In genomic region chr15:77358320-77359040, GRCm38 (mm10) we compare ENCODE assay signal across 8 mouse cellular contexts. TPM values are rescaled to one million over a fixed set of nuclear protein-coding genes. Genes with fewer than 3 reads are reported as not detected.
DNase-seq lines count a peak whose midpoint lies in the region; ATAC-seq and TF ChIP-seq lines count a peak whose summit lies in the region.

No protein-coding gene starts in this region.

- H3K27ac ChIP-seq in embryonic facial prominence, embryonic 14.5 days (replicated peaks; ENCODE audit: low read depth, low read length): peak overlapping the region; percentile 95
- peak overlapping the region; percentile 86 for H3K27ac ChIP-seq in heart, embryonic 10.5 days
- peak overlapping the region; percentile 75 for H3K27ac ChIP-seq in kidney, embryonic 15.5 days

- no peaks in the 10 kb centered on the region for H3K27me3 ChIP-seq in embryonic facial prominence, embryonic 14.5 days (replicated peaks; ENCODE audit: control insufficient read depth, insufficient read depth, low read length)
- no peaks in the 10 kb centered on the region for H3K27me3 ChIP-seq in heart, embryonic 10.5 days (ENCODE audit: insufficient read depth, poor library complexity, severe bottlenecking)
- H3K27me3 ChIP-seq in kidney, embryonic 15.5 days: peaks cover 2% of the 10 kb centered on the region; the same call in 1 of the 2 replicates
- no peaks in the 10 kb centered on the region for H3K27me3 ChIP-seq in myocyte (ENCODE audit: control insufficient read depth, insufficient read depth, insufficient read length)

- H3ac ChIP-seq in myocyte (ENCODE audit: control insufficient read depth, insufficient read length): no peak overlapping the region

- no peaks in the 10 kb centered on the region for H3K36me3 ChIP-seq in embryonic facial prominence, embryonic 14.5 days (ENCODE audit: control insufficient read depth, insufficient read depth, low read length)
- no peaks in the 10 kb centered on the region for H3K36me3 ChIP-seq in heart, embryonic 10.5 days
- no peaks in the 10 kb centered on the region for H3K36me3 ChIP-seq in kidney, embryonic 15.5 days
- H3K36me3 ChIP-seq in myocyte (ENCODE audit: control insufficient read depth, insufficient read depth): no peaks in the 10 kb centered on the region

- peaks cover 23% of the 10 kb centered on the region for H3K4me1 ChIP-seq in embryonic facial prominence, embryonic 14.5 days (ENCODE audit: control insufficient read depth, insufficient read depth, low read length)
- peaks cover 60% of the 10 kb centered on the region for H3K4me1 ChIP-seq in heart, embryonic 10.5 days
- peaks cover 41% of the 10 kb centered on the region for H3K4me1 ChIP-seq in kidney, embryonic 15.5 days

- H3K79me2 ChIP-seq in myocyte (ENCODE audit: control insufficient read depth, insufficient read depth): no peaks in the 10 kb centered on the region

- TF ChIP-seq POLR2A in myocyte (IDR thresholded peaks at IDR 0.05; ENCODE audit: insufficient read length, low read depth): no peak

- H3K4me2 ChIP-seq in embryonic facial prominence, embryonic 14.5 days (ENCODE audit: low read depth, low read length): peak overlapping the region; percentile 49
- H3K4me2 ChIP-seq in kidney, embryonic 15.5 days: peak overlapping the region; percentile 75
- H3K4me2 ChIP-seq in myocyte (ENCODE audit: low read depth): peak overlapping the region; percentile 80

- 3% methylated on average over 22 of the region's 29 CpGs for WGBS in embryonic facial prominence, embryonic 14.5 days
- WGBS in heart, embryonic 10.5 days: 8% methylated on average over 29 of the region's 29 CpGs
- WGBS in kidney, embryonic 15.5 days: 3% methylated on average over 29 of the region's 29 CpGs

- DNase-seq in 3134 (ENCODE audit: extremely low read depth, insufficient read length, low spot score) (peak; percentile 76), liver (peak; percentile 80)
- peak; percentile 49 to 63 for DNase-seq in adrenal gland, postnatal 4 days (ENCODE audit: low spot score in 2 of 2)
- DNase-seq in embryonic facial prominence, embryonic 14.5 days (ENCODE audit: low spot score): peak; percentile 98
- peak; percentile 93 for DNase-seq in heart, embryonic 10.5 days (ENCODE audit: low spot score)
- peak; percentile 49 to 78 for DNase-seq in spleen, postnatal 4 days (ENCODE audit: low spot score in 2 of 2)

- H3K9ac ChIP-seq in embryonic facial prominence, embryonic 14.5 days (ENCODE audit: low read depth, low read length): peak overlapping the region; percentile 57
- H3K9ac ChIP-seq in kidney, embryonic 15.5 days: peak overlapping the region; percentile 48

- H3K4me3 ChIP-seq in embryonic facial prominence, embryonic 14.5 days (ENCODE audit: low read depth, low read length): peak overlapping the region; percentile 21
- H3K4me3 ChIP-seq in heart, embryonic 10.5 days: peak overlapping the region; percentile 50
- peak overlapping the region; percentile 41 for H3K4me3 ChIP-seq in kidney, embryonic 15.5 days (replicated peaks)
- peak overlapping the region; percentile 13 for H3K4me3 ChIP-seq in myocyte

- peak; percentile 96 for ATAC-seq in embryonic facial prominence, embryonic 14.5 days (ENCODE audit: low read depth)
- peak; percentile 84 for ATAC-seq in kidney, embryonic 15.5 days (replicated peaks; ENCODE audit: low FRiP score)

- H3K9me3 ChIP-seq in embryonic facial prominence, embryonic 14.5 days (ENCODE audit: control insufficient read depth, low read length): no peaks in the 10 kb centered on the region
- no peaks in the 10 kb centered on the region for H3K9me3 ChIP-seq in heart, embryonic 10.5 days
- H3K9me3 ChIP-seq in kidney, embryonic 15.5 days (replicated peaks): no peaks in the 10 kb centered on the region

TF ChIP-seq in myocyte, 11 proteins besides CTCF, POLR2A, EP300 and RAD21:
- peak in 2 of 3 experiments; percentile 83 for TF ChIP-seq MYOG (IDR thresholded peaks at IDR 0.05; ENCODE audit: control insufficient read depth in 1 of 3, insufficient read depth in 1 of 3, insufficient read length in 2 of 3, low read depth in 2 of 3)
- no peak for TF ChIP-seq TCF3 (IDR thresholded peaks at IDR 0.05; ENCODE audit: insufficient read length, low read depth)
- TF ChIP-seq USF1 (IDR thresholded peaks at IDR 0.05; ENCODE audit: low read depth): no peak
- TF ChIP-seq POLR2AphosphoS2 (IDR thresholded peaks at IDR 0.05; ENCODE audit: insufficient read length, low read depth): peak; percentile 25
- TF ChIP-seq MAX (IDR thresholded peaks at IDR 0.05; ENCODE audit: low read depth): no peak
- TF ChIP-seq TCF12 (IDR thresholded peaks at IDR 0.05; ENCODE audit: insufficient read depth, poor library complexity, severe bottlenecking): no peak
- no peak for TF ChIP-seq SRF (IDR thresholded peaks at IDR 0.05; ENCODE audit: control insufficient read depth, insufficient read length, low read depth)
- TF ChIP-seq MYOD1 (IDR thresholded peaks at IDR 0.05; ENCODE audit: control insufficient read depth in 1 of 3, insufficient read length in 2 of 3, low read depth in 2 of 3): peak in 2 of 3 experiments; percentile 81 to 84
- no peak for TF ChIP-seq E2F4 (IDR thresholded peaks at IDR 0.05; ENCODE audit: insufficient read depth)
- TF ChIP-seq CEBPB (IDR thresholded peaks at IDR 0.05; ENCODE audit: insufficient read depth, poor library complexity, severe bottlenecking): no peak
- TF ChIP-seq REST (IDR thresholded peaks at IDR 0.05; ENCODE audit: insufficient read depth, insufficient read length): no peak

RNA-seq across cellular contexts. Expression of gene Apol7a, which starts 40.4 kb away (rescaled TPM):
- total RNA-seq in adrenal gland, postnatal 4 days (2021): 1 to 10 TPM in 1 of 2 experiments, not detected in 1; 2.5 TPM
- 0.43 TPM in 1 of 2 replicates, not detected in the other for polyA plus RNA-seq in embryonic facial prominence, embryonic 14.5 days (2014; fragmentation: Nextera tagmentation; extraction: Ambion mirVana)
- 0.34 TPM in 1 of 2 replicates, not detected in the other for polyA plus RNA-seq in heart, embryonic 10.5 days (2016; fragmentation: Nextera tagmentation; extraction: Ambion mirVana)
- polyA plus RNA-seq in kidney, embryonic 15.5 days (2015; fragmentation: Nextera tagmentation; extraction: Ambion mirVana): 0.06 TPM in 1 of 2 replicates, not detected in the other
- polyA plus RNA-seq in myocyte (2012; fragmentation: generic; extraction: Trizol): 0.18 TPM

RNA-seq across cellular contexts. Expression of gene Rbfox2, which starts 51.7 kb away (rescaled TPM):
- 100 to 1,000 TPM; 102 to 104 TPM for total RNA-seq in adrenal gland, postnatal 4 days (2021)
- 97.4 and 107 TPM in 2 replicates for polyA plus RNA-seq in embryonic facial prominence, embryonic 14.5 days (2014; fragmentation: Nextera tagmentation; extraction: Ambion mirVana)
- polyA plus RNA-seq in heart, embryonic 10.5 days (2016; fragmentation: Nextera tagmentation; extraction: Ambion mirVana): 76.2 and 96.5 TPM in 2 replicates
- 41.6 and 47.7 TPM in 2 replicates for polyA plus RNA-seq in kidney, embryonic 15.5 days (2015; fragmentation: Nextera tagmentation; extraction: Ambion mirVana)
- polyA plus RNA-seq in myocyte (2012; fragmentation: generic; extraction: Trizol): 136 TPM

RNA-seq across cellular contexts. Expression of gene Apol9a, which starts 52.5 kb away (rescaled TPM):
- under 1 TPM; 0.23 to 0.45 TPM for total RNA-seq in adrenal gland, postnatal 4 days (2021)
- 0.31 TPM in 1 of 2 replicates, not detected in the other for polyA plus RNA-seq in embryonic facial prominence, embryonic 14.5 days (2014; fragmentation: Nextera tagmentation; extraction: Ambion mirVana)
- polyA plus RNA-seq in heart, embryonic 10.5 days (2016; fragmentation: Nextera tagmentation; extraction: Ambion mirVana): 0.57 TPM in 1 of 2 replicates, not detected in the other
- 0.17 TPM in 1 of 2 replicates, not detected in the other for polyA plus RNA-seq in kidney, embryonic 15.5 days (2015; fragmentation: Nextera tagmentation; extraction: Ambion mirVana)
- polyA plus RNA-seq in myocyte (2012; fragmentation: generic; extraction: Trizol): 16.3 TPM

Comparison
In these comparisons a context has a peak if more than half of its experiments do, and no peak if none do; other contexts are left out.
1. Peak in every context shown above with its lines: DNase-seq, ATAC-seq, H3K4me3 ChIP-seq and H3K27ac ChIP-seq.
2. RNA of gene Apol9a, which starts 52.5 kb away (polyA plus RNA-seq): 16.3 TPM in myocyte (single experiment); 0.31 TPM in embryonic facial prominence, embryonic 14.5 days, 0.17 TPM in kidney, embryonic 15.5 days and 0.57 TPM in heart, embryonic 10.5 days; every median in the first group is over 10 times any median in the second.